Mouse (Mus musculus) lung, postnatal 0 days (tissue): ENCODE measurements at regions not wholly inside any gene's neighbourhood (a gene's known extent, or its start where the extent isn't known, plus 50 kb on each side); places are given as distances from the start of the nearest gene placed in this dataset.

Experiments used
- ATAC-seq: fragments of 200-750 bp; cut with Nextera tagmentation; 2 replicates; pipeline ENCODE4 v1.8.0; 2017; ENCODE audit warnings: moderate library complexity
- DNase-seq: peaks from one replicate; pipeline ENCODE4 v3.0.0-alpha.2; 2016; ENCODE audit warnings: low spot score
- H3K27ac ChIP-seq: fragments of 300-500 bp; sonication (generic); 2 replicates; pipeline ENCODE4 v1.5.1; 2014; ENCODE audit warnings: antibody characterized with exemption, mild to moderate bottlenecking, low read length, mixed read lengths
- H3K27me3 ChIP-seq: fragments of 300-500 bp; sonication (generic); replicated peaks from 2 replicates; pipeline ENCODE4 v1.6.1; 2014; ENCODE audit warnings: low read length, mixed read lengths; ENCODE audit not compliant: insufficient read depth
- H3K36me3 ChIP-seq: fragments of 300-500 bp; sonication (generic); 2 replicates; pipeline ENCODE4 v1.6.1; 2014; ENCODE audit warnings: low read length, mixed read lengths; ENCODE audit not compliant: insufficient read depth
- H3K4me1 ChIP-seq: fragments of 300-500 bp; sonication (generic); 2 replicates; pipeline ENCODE4 v1.6.1; 2014; ENCODE audit warnings: antibody characterized with exemption, low read depth, low read length, mixed read lengths; ENCODE audit not compliant: insufficient read depth
- H3K4me2 ChIP-seq: fragments of 300-500 bp; sonication (generic); replicated peaks from 2 replicates; pipeline ENCODE4 v1.6.1; 2014; ENCODE audit warnings: low read depth, mild to moderate bottlenecking, low read length, moderate library complexity, mixed read lengths
- H3K4me3 ChIP-seq: fragments of 300-500 bp; sonication (generic); 2 replicates; pipeline ENCODE4 v1.5.1; 2014; ENCODE audit warnings: low read depth, low read length
- H3K9ac ChIP-seq: fragments of 300-500 bp; sonication (generic); replicated peaks from 2 replicates; pipeline ENCODE4 v1.6.1; 2014; ENCODE audit warnings: low read depth, mild to moderate bottlenecking
- H3K9me3 ChIP-seq: fragments of 300-500 bp; sonication (generic); 2 replicates; pipeline ENCODE4 v1.6.1; 2016; ENCODE audit warnings: low read length, mixed read lengths
- CTCF ChIP-seq: IDR thresholded peaks from 2 replicates; pipeline ENCODE4 v1.5.1; 2016; ENCODE audit warnings: antibody characterized with exemption, mild to moderate bottlenecking
- EP300 ChIP-seq: IDR thresholded peaks from 2 replicates; pipeline ENCODE4 v1.6.1; 2016; ENCODE audit warnings: antibody characterized with exemption, mild to moderate bottlenecking, control low read depth
- WGBS: fragments of 180-500 bp; shearing (Covaris S2); extraction: QIAGEN DNeasy Blood & Tissue Kit; methylation state at CpG from one replicate; pipeline ENCODE4 v1.1.7; 2014; 5-methylcytosine and 5-hydroxymethylcytosine counted together

DNA sequence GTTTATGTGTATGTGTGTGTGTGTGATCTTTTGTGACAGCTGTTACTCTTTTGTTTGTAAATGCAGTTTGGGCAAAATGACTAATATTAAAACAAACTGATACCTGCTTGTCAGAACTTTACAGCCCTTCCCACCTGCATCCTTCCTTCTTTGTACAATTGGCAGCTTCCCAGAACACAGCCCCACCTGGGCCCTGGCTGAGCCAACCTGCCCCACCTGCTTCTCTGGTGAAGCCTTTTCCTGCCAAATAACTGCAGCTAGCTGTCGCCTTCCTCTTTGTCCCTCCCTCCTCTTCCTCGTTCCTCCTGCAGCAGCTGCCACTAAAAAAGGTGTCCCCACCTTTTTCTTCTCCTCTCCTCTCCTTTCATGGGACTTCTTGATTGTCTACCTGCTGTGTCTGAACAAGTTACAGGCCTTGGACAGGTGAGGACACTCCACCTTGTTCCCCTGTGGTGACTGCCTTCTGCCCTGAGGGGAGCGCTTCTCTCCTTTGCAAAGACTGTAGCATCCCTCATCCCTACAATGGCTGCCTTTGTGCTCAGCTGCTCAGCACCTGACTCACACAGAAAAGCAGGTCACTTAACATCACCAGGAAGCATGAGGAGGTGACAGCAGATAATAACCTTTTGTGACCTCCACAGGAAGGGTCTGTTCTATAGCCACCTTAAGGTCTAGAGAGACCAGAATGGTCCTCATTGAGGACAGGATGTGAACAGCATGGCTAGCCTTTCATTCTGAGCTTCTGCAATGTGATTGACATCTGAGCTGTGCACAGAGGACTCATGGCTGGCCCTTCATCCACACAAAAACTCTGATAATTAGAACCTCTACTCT, 295.2 kb downstream of the Epha4 start:
- Histone ChIP-seq H3K9me3 (no peaks in the 10 kb centered on the region), H3K4me2 (no peak overlapping the region), H3K4me3 (no peak overlapping the region), H3K4me1 (no peaks in the 10 kb centered on the region; the same call in 1 of the 2 replicates), H3K27ac (no peak overlapping the region), H3K9ac (no peak overlapping the region), H3K27me3 (no peaks in the 10 kb centered on the region), H3K36me3 (no peaks in the 10 kb centered on the region)
- ATAC-seq (no peak), DNase-seq (peak; percentile 24)
- TF ChIP-seq EP300 (no peak), CTCF (no peak)
- WGBS = 46% methylated on average over 3 of the region's 3 CpGs

- H3K9me3 ChIP-seq = no peaks in the 10 kb centered on the region
Observed at GRCm38 (mm10) chr1:77220322-77220590, 294.6 kb downstream of the Epha4 start.

GRCm38 (mm10) chr1:77220783-77221182, 294.1 kb downstream of the Epha4 start:
- ATAC-seq (no peak), DNase-seq (no peak)
- Histone ChIP-seq H3K4me1 (no peaks in the 10 kb centered on the region; the same call in 1 of the 2 replicates), H3K27ac (no peak overlapping the region), H3K27me3 (no peaks in the 10 kb centered on the region), H3K9me3 (no peaks in the 10 kb centered on the region), H3K4me2 (no peak overlapping the region), H3K4me3 (no peak overlapping the region), H3K36me3 (no peaks in the 10 kb centered on the region), H3K9ac (no peak overlapping the region)
- 56% methylated on average over 6 of the region's 6 CpGs for WGBS
- TF ChIP-seq EP300 = no peak
- TF ChIP-seq CTCF = no peak

More at GRCm38 (mm10) chr1:77220322-77220590, 294.6 kb downstream of the Epha4 start:
- Histone ChIP-seq H3K27ac (no peak overlapping the region), H3K4me1 (no peaks in the 10 kb centered on the region; the same call in 1 of the 2 replicates), H3K9ac (no peak overlapping the region), H3K27me3 (no peaks in the 10 kb centered on the region), H3K4me2 (no peak overlapping the region), H3K4me3 (no peak overlapping the region), H3K36me3 (no peaks in the 10 kb centered on the region)
- no peak for ATAC-seq
- no peak for DNase-seq
- WGBS = 57% methylated on average over 1 of the region's 1 CpGs
- TF ChIP-seq EP300 (no peak), CTCF (no peak)

DNA sequence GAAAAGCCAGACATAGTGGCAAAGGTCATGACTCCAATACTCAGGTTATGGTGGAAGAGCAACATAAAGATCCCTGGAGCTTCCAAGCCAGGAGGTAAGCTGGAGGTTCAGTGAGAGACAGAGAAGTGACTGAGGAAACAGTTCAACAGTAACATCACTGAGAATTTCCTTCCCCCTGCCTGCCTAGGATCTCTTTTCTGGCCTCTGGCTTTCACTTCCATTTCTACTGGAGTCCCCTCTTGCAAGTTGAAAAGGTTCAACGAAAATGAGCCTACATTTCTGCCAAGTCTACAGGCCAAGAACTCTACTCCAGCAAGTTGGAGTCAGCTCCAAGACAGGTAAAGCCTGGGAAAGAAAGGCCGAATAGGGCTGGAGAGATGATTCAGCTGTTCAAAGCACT, 293.0 kb downstream of the Epha4 start:
- Histone ChIP-seq H3K36me3 (no peaks in the 10 kb centered on the region), H3K27me3 (no peaks in the 10 kb centered on the region), H3K4me2 (no peak overlapping the region), H3K4me3 (no peak overlapping the region), H3K9me3 (no peaks in the 10 kb centered on the region), H3K9ac (no peak overlapping the region), H3K27ac (no peak overlapping the region), H3K4me1 (no peaks in the 10 kb centered on the region; the same call in 1 of the 2 replicates)
- ATAC-seq (no peak), DNase-seq (no peak)
- 98% methylated on average over 2 of the region's 2 CpGs for WGBS
- TF ChIP-seq EP300 (no peak), CTCF (no peak)

- DNase-seq = peak; percentile 52
- Histone ChIP-seq H3K4me1 (no peaks in the 10 kb centered on the region), H3K27ac (peak overlapping the region; percentile 38; the same call in 1 of the 2 replicates), H3K4me3 (0 out of 2 replicates have a peak overlapping the region, but pooled peaks have one; percentile 3), H3K9ac (no peak overlapping the region), H3K36me3 (no peaks in the 10 kb centered on the region), H3K9me3 (no peaks in the 10 kb centered on the region), H3K27me3 (no peaks in the 10 kb centered on the region), H3K4me2 (peak overlapping the region; percentile 41)
- WGBS = 2% methylated on average over 4 of the region's 4 CpGs
- no peak for TF ChIP-seq CTCF
- no peak for TF ChIP-seq EP300
- ATAC-seq = peak; percentile 40
Observed at GRCm38 (mm10) chr1:77226546-77226945, 288.3 kb downstream of the Epha4 start.

DNA sequence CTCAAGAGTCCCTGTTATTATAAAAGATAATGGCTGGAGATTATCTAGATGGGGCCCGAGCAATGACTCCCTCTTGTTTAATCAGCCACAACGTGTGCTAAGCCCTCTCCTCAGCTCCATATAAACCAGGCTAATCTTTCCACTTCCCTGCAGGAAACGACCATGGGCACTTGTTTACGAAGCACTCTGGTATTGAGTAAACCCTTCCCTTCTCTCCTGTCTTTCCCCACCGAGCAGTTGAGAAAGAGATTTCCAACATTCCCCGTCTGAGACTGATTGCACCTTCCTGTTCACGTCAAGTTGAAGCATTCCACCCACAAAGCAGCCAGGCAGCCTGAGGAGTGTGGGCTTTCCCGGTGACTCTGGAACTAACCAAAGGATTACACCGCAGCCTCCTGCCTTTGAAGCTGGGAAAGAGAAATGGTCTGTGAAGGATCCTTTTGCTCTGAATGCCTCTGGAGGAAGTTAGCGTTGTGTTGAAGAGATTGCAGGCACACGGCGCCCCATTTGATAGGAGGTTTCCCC, 287.8 kb downstream of the Epha4 start:
- H3K27ac ChIP-seq = peak overlapping the region; percentile 38; the same call in 1 of the 2 replicates
- H3K4me2 ChIP-seq = peak overlapping the region; percentile 41
- H3K27me3 ChIP-seq = no peaks in the 10 kb centered on the region
- 0 out of 2 replicates have a peak overlapping the region, but pooled peaks have one; percentile 3 for H3K4me3 ChIP-seq
- WGBS = 9% methylated on average over 12 of the region's 12 CpGs
- no peaks in the 10 kb centered on the region for H3K4me1 ChIP-seq
- peak; percentile 87 for ATAC-seq
- H3K36me3 ChIP-seq = no peaks in the 10 kb centered on the region
- no peak overlapping the region for H3K9ac ChIP-seq
- TF ChIP-seq EP300 (peak; percentile 59; the same call in 1 of the 2 replicates), CTCF (peak; percentile 11; the same call in 1 of the 2 replicates)
- no peaks in the 10 kb centered on the region for H3K9me3 ChIP-seq
- peak; percentile 83 for DNase-seq
